Mouse (Mus musculus): ENCODE results near the gene 1700013G24Rik.

DNA sequence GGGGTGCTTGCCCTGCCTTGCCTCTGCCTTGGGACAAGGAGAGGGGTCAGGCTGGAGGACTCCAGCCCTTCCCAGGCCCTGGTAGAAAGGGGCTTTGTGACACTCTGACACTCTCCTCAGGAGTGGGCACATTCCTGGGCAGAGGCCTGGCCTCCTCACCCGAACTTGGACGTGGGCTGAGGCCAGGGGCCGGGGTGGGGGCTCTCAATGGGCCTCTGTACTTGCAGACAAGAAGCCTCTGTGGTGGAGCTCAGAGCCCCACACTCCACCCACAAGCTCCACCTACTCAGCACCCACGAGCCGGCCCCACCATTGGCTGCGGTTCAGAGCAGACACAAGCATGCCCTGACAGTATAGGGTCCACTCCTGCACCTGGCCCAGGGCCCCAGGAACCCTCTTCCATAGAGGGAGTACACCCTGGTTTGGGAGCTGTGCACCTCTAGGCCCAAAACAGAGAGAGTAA, 50.5 kb downstream of the 1700013G24Rik start:
- TF ChIP-seq TAL1 (IDR thresholded peaks at IDR 0.05; ENCODE audit: low read length), result no peak
- TF ChIP-seq GATA1 (IDR thresholded peaks at IDR 0.05; ENCODE audit: low read length), result no peak

Data from erythroblast, embryonic 14.5 days (primary cell).